8 mouse cellular contexts compared by ENCODE assay signal in genomic region chr11:94869866-94870265, GRCm38 (mm10).
DNase-seq lines count a peak whose midpoint lies in the region; ATAC-seq lines count a peak whose summit lies in the region.
"Not testable (repeated sequence)": the region's sequence is repeated elsewhere in the genome, so short reads cannot be mapped to it uniquely, and the experiment has no call there.

No protein-coding gene starts in this region.

- WGBS in embryonic facial prominence, embryonic 10.5 days = 18% methylated on average over 4 of the region's 4 CpGs
- 22% methylated on average over 4 of the region's 4 CpGs for WGBS in intestine, embryonic 14.5 days
- WGBS in lung, embryonic 16.5 days = 11% methylated on average over 4 of the region's 4 CpGs

- not testable (repeated sequence) for H3K9me3 ChIP-seq in embryonic facial prominence, embryonic 10.5 days; intestine, embryonic 14.5 days (ENCODE audit: control insufficient read depth, low read length); lung, embryonic 16.5 days (ENCODE audit: control insufficient read depth, low read length)

- not testable (repeated sequence) for H3K36me3 ChIP-seq in embryonic facial prominence, embryonic 10.5 days (replicated peaks); intestine, embryonic 14.5 days (ENCODE audit: control insufficient read depth, insufficient read depth, low read length); lung, embryonic 16.5 days (ENCODE audit: control insufficient read depth, insufficient read depth, low read length)

- not testable (repeated sequence) for H3K27ac ChIP-seq in embryonic facial prominence, embryonic 10.5 days (replicated peaks); intestine, embryonic 14.5 days (ENCODE audit: low read depth); lung, embryonic 16.5 days (ENCODE audit: low read length)

- H3K4me1 ChIP-seq in embryonic facial prominence, embryonic 10.5 days = peaks cover 34% of the 10 kb centered on the region
- H3K4me1 ChIP-seq in intestine, embryonic 14.5 days (replicated peaks; ENCODE audit: control insufficient read depth, insufficient read depth, low read length) = peaks cover 25% of the 10 kb centered on the region
- peaks cover 24% of the 10 kb centered on the region for H3K4me1 ChIP-seq in lung, embryonic 16.5 days (replicated peaks; ENCODE audit: control insufficient read depth, insufficient read depth, low read length)

- peak; percentile 40; the same call in 1 of the 2 replicates for ATAC-seq in intestine, embryonic 14.5 days (replicated peaks; ENCODE audit: low FRiP score, low TSS enrichment, low read depth)
- ATAC-seq in lung, embryonic 16.5 days (ENCODE audit: low read depth) = peak; percentile 56

- intact Hi-C loops in gastrocnemius, postnatal 14 days (cut with DNase I; ENCODE audit: low total_unique reads) = not testable (repeated sequence)

- peaks cover 38% of the 10 kb centered on the region for H3K27me3 ChIP-seq in embryonic facial prominence, embryonic 10.5 days (replicated peaks; ENCODE audit: low read depth, poor library complexity, severe bottlenecking)
- not testable (repeated sequence) for H3K27me3 ChIP-seq in intestine, embryonic 14.5 days (replicated peaks; ENCODE audit: control insufficient read depth, insufficient read depth, low read length); lung, embryonic 16.5 days (ENCODE audit: control insufficient read depth, insufficient read depth, low read depth, low read length)

- not testable (repeated sequence) for H3K9ac ChIP-seq in intestine, embryonic 14.5 days (ENCODE audit: low read length); lung, embryonic 16.5 days (ENCODE audit: low read length)

- DNase-seq in 3T3-L1 (ENCODE audit: low read depth, low spot score) = peak; percentile 84
- peak; percentile 40 for DNase-seq in brain, adult 2 months (ENCODE audit: low read depth, low spot score)
- peak; percentile 35 for DNase-seq in embryonic facial prominence, embryonic 10.5 days (ENCODE audit: low spot score)
- peak; percentile 29 for DNase-seq in gastrocnemius, postnatal 14 days
- not testable (repeated sequence) for DNase-seq in intestine, embryonic 14.5 days (ENCODE audit: low spot score)
- DNase-seq in layer of hippocampus, adult 9-11 months = peak; percentile 11
- DNase-seq in retina, embryonic 14.5 days (ENCODE audit: low spot score) = peak; percentile 64

- not testable (repeated sequence) for H3K4me2 ChIP-seq in intestine, embryonic 14.5 days (ENCODE audit: low read length)
- peak overlapping the region; percentile 35; the same call in 1 of the 2 replicates for H3K4me2 ChIP-seq in lung, embryonic 16.5 days (ENCODE audit: low read depth, low read length)

- not testable (repeated sequence) for H3K4me3 ChIP-seq in embryonic facial prominence, embryonic 10.5 days; intestine, embryonic 14.5 days (ENCODE audit: low read depth, low read length); lung, embryonic 16.5 days (ENCODE audit: low read length)
